Comparison of ENCODE assay signal across 9 mouse cellular contexts in genomic region chr4:55293347-55294079, GRCm38 (mm10). TPM values are rescaled to one million over a fixed set of nuclear protein-coding genes. Genes with fewer than 3 reads are reported as not detected.
DNase-seq lines count a peak whose midpoint lies in the region; ATAC-seq lines count a peak whose summit lies in the region.
"Had no signal": no experiment of that assay in that cellular context is flagged by ENCODE, and none has a peak within 500 bp of the region (broad histone marks: within the 10 kb centered on the region; RNA-seq: fewer than 3 reads in every experiment).

No protein-coding gene starts in this region.

- no peak for DNase-seq in heart, adult 18-20 months
- DNase-seq in c-Kit-positive CD71-positive TER-119-positive erythroid progenitor cells, embryonic 14.5 days (ENCODE audit: low spot score), result peak; percentile 52
- DNase-seq in spleen, adult 12 weeks (ENCODE audit: low spot score), result no peak
- no peak for DNase-seq in cerebellum, postnatal 36 days
- DNase-seq: lung, postnatal 36 days had no signal

- H3K4me3 ChIP-seq in heart, embryonic 13.5 days, result no peak overlapping the region
- H3K4me3 ChIP-seq in hindbrain, embryonic 12.5 days, result no peak overlapping the region

- WGBS in heart, embryonic 13.5 days, result 15% methylated on average over 5 of the region's 5 CpGs
- WGBS in hindbrain, embryonic 12.5 days, result 23% methylated on average over 5 of the region's 5 CpGs

- H3K27me3 ChIP-seq in heart, embryonic 13.5 days (replicated peaks), result no peaks in the 10 kb centered on the region
- H3K27me3 ChIP-seq in hindbrain, embryonic 12.5 days, result peaks cover 5% of the 10 kb centered on the region; the same call in 1 of the 2 replicates

- ATAC-seq in heart, embryonic 13.5 days (ENCODE audit: extremely low read depth, insufficient number of reproducible peaks, low FRiP score, low TSS enrichment), result no peak
- no peak for ATAC-seq in hindbrain, embryonic 12.5 days (ENCODE audit: low FRiP score)
- peak; percentile 70 for ATAC-seq in megakaryocyte progenitor cell, adult 5-6 weeks (replicated peaks; ENCODE audit: poor library complexity)
- ATAC-seq in megakaryocyte, adult 5-6 weeks (ENCODE audit: poor library complexity, severe bottlenecking), result no peak

- peaks cover 19% of the 10 kb centered on the region for H3K4me1 ChIP-seq in heart, embryonic 13.5 days
- H3K4me1 ChIP-seq in hindbrain, embryonic 12.5 days, result peaks cover 17% of the 10 kb centered on the region

- peak overlapping the region; percentile 78 for H3K4me2 ChIP-seq in heart, embryonic 13.5 days
- peak overlapping the region; percentile 57 for H3K4me2 ChIP-seq in hindbrain, embryonic 12.5 days (replicated peaks)

- peak overlapping the region; percentile 77 for H3K9ac ChIP-seq in heart, embryonic 13.5 days
- no peak overlapping the region for H3K9ac ChIP-seq in hindbrain, embryonic 12.5 days

- H3K27ac ChIP-seq in heart, embryonic 13.5 days (replicated peaks), result no peak overlapping the region
- peak overlapping the region; percentile 91 for H3K27ac ChIP-seq in hindbrain, embryonic 12.5 days

- H3K9me3 ChIP-seq in heart, embryonic 13.5 days, result no peaks in the 10 kb centered on the region
- H3K9me3 ChIP-seq in hindbrain, embryonic 12.5 days (replicated peaks), result no peaks in the 10 kb centered on the region

- no peaks in the 10 kb centered on the region for H3K36me3 ChIP-seq in heart, embryonic 13.5 days
- H3K36me3 ChIP-seq in hindbrain, embryonic 12.5 days, result no peaks in the 10 kb centered on the region

RNA-seq across cellular contexts. Expression of gene Rad23b, which starts 56.3 kb away (rescaled TPM):
- polyA plus RNA-seq in heart, embryonic 13.5 days (2015; fragmentation: Nextera tagmentation; extraction: Ambion mirVana), result 59.8 and 61.4 TPM in 2 replicates
- total RNA-seq in heart, adult 18-20 months (2021), result 100 to 1,000 TPM; 113 to 115 TPM
- 101 and 114 TPM in 2 replicates for polyA plus RNA-seq in hindbrain, embryonic 12.5 days (2016; fragmentation: Nextera tagmentation; extraction: Ambion mirVana)
- total RNA-seq in megakaryocyte progenitor cell, adult 5-6 weeks (2015), result 117 and 123 TPM in 2 replicates
- 146 and 165 TPM in 2 replicates for total RNA-seq in megakaryocyte progenitor cell, adult 5-6 weeks (2017)
- 56.7 and 60.3 TPM in 2 replicates for total RNA-seq in megakaryocyte, adult 5-6 weeks (2015)
- 81.3 and 83.2 TPM in 2 replicates for total RNA-seq in megakaryocyte, adult 5-6 weeks (2017)
